Mouse (Mus musculus) limb, embryonic 15.5 days (tissue): ENCODE results near the gene Oxsr1. TPM values are rescaled to one million over a fixed set of nuclear protein-coding genes. Genes with fewer than 3 reads are reported as not detected.

ENCODE experiments used
- ATAC-seq: fragments of 200-750 bp; cut with Nextera tagmentation; 2 replicates; pipeline ENCODE4 v1.8.0; 2017; ENCODE audit warnings: low read depth, moderate TSS enrichment; ENCODE audit not compliant: insufficient number of reproducible peaks, low FRiP score, low TSS enrichment
- H3K27ac ChIP-seq: fragments of 300-500 bp; sonication (generic); 2 replicates; pipeline ENCODE4 v1.5.1; 2015; ENCODE audit warnings: moderate library complexity, mild to moderate bottlenecking, inconsistent platforms
- H3K27me3 ChIP-seq: fragments of 300-500 bp; sonication (generic); 2 replicates; pipeline ENCODE4 v1.6.1; 2015; ENCODE audit warnings: inconsistent platforms
- H3K36me3 ChIP-seq: fragments of 300-500 bp; sonication (generic); 2 replicates; pipeline ENCODE4 v1.6.1; 2015; ENCODE audit warnings: inconsistent platforms
- H3K4me1 ChIP-seq: fragments of 300-500 bp; sonication (generic); 2 replicates; pipeline ENCODE4 v1.6.1; 2015; ENCODE audit warnings: inconsistent platforms
- H3K4me2 ChIP-seq: fragments of 300-500 bp; sonication (generic); 2 replicates; pipeline ENCODE4 v1.6.1; 2015; ENCODE audit warnings: mild to moderate bottlenecking, inconsistent platforms
- H3K4me3 ChIP-seq: fragments of 300-500 bp; sonication (generic); 2 replicates; pipeline ENCODE4 v1.5.1; 2015; ENCODE audit warnings: mild to moderate bottlenecking, inconsistent platforms
- H3K9ac ChIP-seq: fragments of 300-500 bp; sonication (generic); 2 replicates; pipeline ENCODE4 v1.6.1; 2015; ENCODE audit warnings: inconsistent platforms
- H3K9me3 ChIP-seq: fragments of 300-500 bp; sonication (generic); 2 replicates; pipeline ENCODE4 v1.6.1; 2016; ENCODE audit warnings: inconsistent platforms
- WGBS: fragments of 180-500 bp; shearing (Covaris S2); methylation state at CpG from one replicate; pipeline ENCODE4 v1.1.7; 2015; 5-methylcytosine and 5-hydroxymethylcytosine counted together
- polyA plus RNA-seq: library from polyadenylated mRNA; unstranded; fragments of >200 nt; fragmentation: Nextera tagmentation; extraction: Ambion mirVana; gene quantifications from 2 replicates; pipeline ENCODE4 v1.2.1, GENCODE M21; 2015

Gene Oxsr1
- polyA plus RNA-seq, 1 experiment from 2014 or later, result 11.5 TPM

DNA sequence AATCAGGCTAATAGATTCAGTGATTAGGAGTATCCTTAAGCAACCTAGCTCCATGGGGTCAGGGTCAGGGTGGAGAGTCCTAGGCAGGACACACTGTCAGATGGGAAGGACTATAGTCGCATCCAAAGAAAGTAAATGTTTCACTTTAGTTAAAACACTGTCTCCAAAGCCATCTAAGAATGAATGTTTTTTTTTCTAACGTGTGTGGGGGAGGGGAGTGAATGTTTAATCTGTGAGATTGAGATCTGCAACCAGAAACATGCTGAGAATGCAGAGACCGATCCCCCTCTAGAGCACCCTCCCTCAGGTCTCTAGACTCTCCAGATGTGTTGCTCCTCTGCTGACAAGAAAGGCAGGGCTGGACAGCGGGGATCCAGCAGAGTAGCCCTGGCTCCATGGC lies 115.1 kb downstream of the Oxsr1 start:
- 63% methylated on average over 4 of the region's 4 CpGs for WGBS
- ATAC-seq, result no peak

DNA sequence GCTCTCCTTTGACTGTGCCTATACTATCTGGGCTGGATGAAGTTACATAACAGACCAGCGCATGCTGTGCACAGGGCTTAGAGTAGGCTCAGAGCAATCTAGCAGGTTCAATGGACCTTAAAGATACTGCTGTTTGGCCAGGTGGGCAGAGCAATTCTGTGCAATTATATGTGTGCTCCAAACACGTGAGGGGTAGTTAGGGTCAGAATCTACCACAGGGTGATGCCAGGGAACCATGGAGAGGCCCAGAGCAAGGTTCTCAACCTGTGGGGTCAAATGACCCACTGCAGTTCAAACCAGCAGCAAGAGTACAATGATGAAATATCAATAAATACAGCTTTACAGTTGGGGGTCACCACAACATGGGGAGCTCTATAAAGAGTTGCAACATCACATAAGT lies 115.6 kb downstream of the Oxsr1 start:
- 80% methylated on average over 2 of the region's 2 CpGs for WGBS
- no peak overlapping the region for H3K27ac ChIP-seq
- no peaks in the 10 kb centered on the region for H3K4me1 ChIP-seq
- H3K27me3 ChIP-seq, result no peaks in the 10 kb centered on the region
- no peak overlapping the region for H3K4me3 ChIP-seq
- no peaks in the 10 kb centered on the region for H3K36me3 ChIP-seq
- no peak for ATAC-seq
- H3K4me2 ChIP-seq, result no peak overlapping the region
- no peak overlapping the region for H3K9ac ChIP-seq
- no peaks in the 10 kb centered on the region for H3K9me3 ChIP-seq

More for the DNA sequence above, 115.1 kb downstream of the Oxsr1 start:
- no peak overlapping the region for H3K4me3 ChIP-seq
- H3K9me3 ChIP-seq, result no peaks in the 10 kb centered on the region
- H3K27me3 ChIP-seq, result no peaks in the 10 kb centered on the region
- H3K27ac ChIP-seq, result no peak overlapping the region
- no peak overlapping the region for H3K9ac ChIP-seq
- H3K4me1 ChIP-seq, result no peaks in the 10 kb centered on the region
- H3K4me2 ChIP-seq, result no peak overlapping the region
- H3K36me3 ChIP-seq, result no peaks in the 10 kb centered on the region

DNA sequence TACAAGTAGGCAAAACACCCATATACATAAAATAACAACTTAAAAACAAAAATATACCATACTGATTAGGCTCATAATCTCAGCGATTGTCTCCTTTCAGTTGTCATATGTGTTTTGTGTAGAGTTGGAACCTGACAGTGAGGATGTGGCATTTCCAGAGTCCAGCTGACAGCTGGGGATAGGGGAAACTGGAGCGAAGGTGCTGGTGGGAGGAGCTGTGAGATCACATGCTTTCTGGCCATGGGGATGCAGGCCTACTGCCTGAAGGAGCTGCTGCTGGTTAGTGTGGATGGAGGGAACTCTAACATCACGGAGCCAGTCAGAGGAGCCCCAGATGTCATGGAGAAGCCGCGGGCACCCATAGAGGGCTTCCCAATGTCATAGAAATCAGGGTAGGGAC lies 116.5 kb downstream of the Oxsr1 start:
- 87% methylated on average over 5 of the region's 5 CpGs for WGBS
- Histone ChIP-seq H3K9me3 (no peaks in the 10 kb centered on the region), H3K27me3 (no peaks in the 10 kb centered on the region), H3K27ac (no peak overlapping the region), H3K4me1 (no peaks in the 10 kb centered on the region), H3K36me3 (no peaks in the 10 kb centered on the region), H3K9ac (no peak overlapping the region), H3K4me3 (no peak overlapping the region), H3K4me2 (no peak overlapping the region)
- no peak for ATAC-seq

DNA sequence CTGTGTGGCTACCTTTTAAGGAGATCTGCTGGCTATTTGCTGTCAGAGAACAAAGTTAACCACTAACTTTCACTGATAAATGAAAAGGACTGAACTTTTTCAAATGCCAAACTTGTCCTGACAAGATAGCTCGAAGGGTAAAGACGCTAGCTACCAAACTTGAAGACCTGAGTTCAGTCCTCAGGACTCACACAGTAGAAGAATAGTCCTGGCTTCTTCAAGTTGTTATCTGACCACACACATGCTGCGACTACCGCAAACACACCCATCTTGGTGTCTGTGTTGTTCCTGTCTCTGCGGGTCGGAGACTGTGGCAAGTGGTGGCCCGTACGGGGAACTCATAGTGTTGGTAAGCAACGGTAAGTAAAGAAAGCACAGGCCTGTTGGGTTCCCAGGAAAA lies 118.6 kb downstream of the Oxsr1 start:
- Histone ChIP-seq H3K27me3 (no peaks in the 10 kb centered on the region), H3K4me1 (no peaks in the 10 kb centered on the region), H3K9ac (no peak overlapping the region), H3K27ac (no peak overlapping the region), H3K4me2 (no peak overlapping the region), H3K9me3 (no peaks in the 10 kb centered on the region), H3K36me3 (no peaks in the 10 kb centered on the region), H3K4me3 (no peak overlapping the region)
- WGBS, result 96% methylated on average over 9 of the region's 9 CpGs
- ATAC-seq, result no peak

DNA sequence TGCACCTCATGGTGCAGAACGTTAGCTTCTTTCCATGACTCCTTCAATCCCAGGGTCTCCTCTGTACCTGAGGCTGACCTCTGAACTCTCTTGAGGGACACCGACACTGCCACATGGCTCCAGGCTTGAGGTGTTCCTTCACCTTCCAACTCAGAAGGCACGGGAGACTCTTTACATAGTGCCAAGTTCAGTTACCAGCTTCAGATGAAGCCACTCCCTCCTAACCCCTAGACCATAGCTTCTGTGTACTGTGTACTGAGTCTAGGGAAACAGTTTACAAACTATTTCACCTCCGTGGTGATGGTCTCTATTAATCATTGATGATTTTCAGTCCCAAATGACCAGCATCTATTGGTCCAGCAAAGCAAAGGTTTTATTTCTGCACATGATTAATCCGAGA lies 120.6 kb downstream of the Oxsr1 start:
- WGBS, result 85% methylated on average over 5 of the region's 5 CpGs
- Histone ChIP-seq H3K27ac (no peak overlapping the region), H3K4me2 (no peak overlapping the region), H3K27me3 (no peaks in the 10 kb centered on the region), H3K4me3 (no peak overlapping the region), H3K9ac (no peak overlapping the region), H3K4me1 (no peaks in the 10 kb centered on the region), H3K36me3 (no peaks in the 10 kb centered on the region), H3K9me3 (no peaks in the 10 kb centered on the region)
- no peak for ATAC-seq

DNA sequence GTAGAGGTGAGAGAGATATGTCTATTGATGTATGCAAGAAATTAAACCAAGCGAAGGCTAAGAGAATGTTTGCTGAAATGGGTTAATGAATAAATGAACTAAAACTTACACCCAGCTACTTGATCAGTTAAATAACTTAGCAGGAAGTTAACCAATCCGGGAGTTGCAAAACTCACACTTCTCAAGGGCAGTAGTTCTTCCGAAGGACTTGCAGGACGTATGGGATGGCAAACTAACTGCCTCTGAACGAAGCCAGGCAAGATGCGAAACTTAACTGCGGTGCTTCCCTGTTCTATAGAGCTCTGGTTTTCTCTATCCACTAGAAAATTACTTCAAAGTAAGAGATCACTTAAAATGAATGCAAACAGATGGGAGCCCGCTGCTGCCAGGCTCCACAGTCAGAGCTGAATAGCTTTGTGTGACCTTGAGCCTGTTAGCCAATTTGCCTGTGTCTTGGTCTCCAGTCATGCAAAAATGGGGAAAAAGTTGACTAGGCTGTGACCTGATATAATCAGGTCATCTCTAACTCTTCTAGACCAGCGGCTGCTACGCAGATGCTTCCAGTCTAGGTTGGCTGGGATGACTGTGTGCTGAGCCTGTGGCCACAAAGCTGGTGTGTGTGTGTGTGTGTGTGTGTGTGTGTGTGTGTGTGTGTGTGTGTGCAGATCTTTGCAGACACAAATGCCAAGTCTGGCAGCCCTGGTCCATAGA lies 122.9 kb downstream of the Oxsr1 start:
- Histone ChIP-seq H3K27me3 (no peaks in the 10 kb centered on the region), H3K27ac (no peak overlapping the region), H3K4me3 (no peak overlapping the region), H3K9ac (no peak overlapping the region), H3K36me3 (no peaks in the 10 kb centered on the region), H3K9me3 (no peaks in the 10 kb centered on the region), H3K4me1 (no peaks in the 10 kb centered on the region), H3K4me2 (no peak overlapping the region)
- no peak for ATAC-seq
- 69% methylated on average over 10 of the region's 10 CpGs for WGBS

DNA sequence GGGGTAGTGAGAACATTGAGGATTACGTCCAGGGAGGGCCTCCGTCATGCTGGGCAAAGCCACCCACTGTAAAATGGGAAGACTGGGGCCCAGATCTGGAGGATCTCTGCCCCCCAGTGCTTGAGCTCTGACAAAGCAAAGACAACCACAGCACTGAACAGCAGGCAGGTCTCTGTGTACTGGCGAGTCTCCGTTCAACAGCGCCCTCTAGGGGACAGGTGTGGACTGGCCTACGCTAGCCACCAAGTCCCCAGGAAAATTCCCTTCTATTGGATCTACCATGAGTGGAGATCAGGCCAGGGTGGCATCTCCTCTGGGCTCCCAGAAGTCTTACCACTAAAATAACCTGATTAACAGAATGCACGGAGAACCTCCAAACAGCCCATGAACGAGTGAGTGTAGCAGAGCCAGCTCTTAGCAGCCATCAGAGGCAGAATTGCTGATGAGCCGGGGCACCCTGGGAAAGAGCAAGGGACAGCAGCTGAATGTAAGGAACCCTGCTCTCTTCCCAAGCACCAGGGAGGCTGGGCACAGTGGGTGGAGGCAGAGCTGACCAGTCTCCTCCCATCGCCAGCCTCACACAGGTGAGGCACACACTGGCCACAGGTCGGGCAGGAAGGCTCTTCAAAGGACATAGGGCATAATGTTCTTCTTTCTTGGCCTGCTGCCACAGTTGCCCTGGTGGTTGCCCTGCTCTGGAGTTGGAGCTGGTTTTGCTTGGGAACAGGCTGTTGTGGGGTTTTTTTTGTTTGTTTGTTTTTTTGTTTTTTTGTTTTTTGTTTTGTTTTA lies 129.8 kb downstream of the Oxsr1 start:
- WGBS, result 36% methylated on average over 11 of the region's 11 CpGs
- H3K9me3 ChIP-seq, result no peaks in the 10 kb centered on the region
- no peak overlapping the region for H3K27ac ChIP-seq
- 0 out of 2 replicates have a peak, but pooled peaks have one; percentile 32 for ATAC-seq
- no peaks in the 10 kb centered on the region for H3K4me1 ChIP-seq
- H3K27me3 ChIP-seq, result no peaks in the 10 kb centered on the region
- H3K36me3 ChIP-seq, result no peaks in the 10 kb centered on the region
- no peak overlapping the region for H3K4me3 ChIP-seq
- H3K9ac ChIP-seq, result no peak overlapping the region
- no peak overlapping the region for H3K4me2 ChIP-seq

Other genes starting within 250 kb of the Oxsr1 start
- gene Plcd1, start 228.9 kb downstream of the Oxsr1 start, polyA plus RNA-seq, result 55.5 and 57.7 TPM in 2 replicates
- gene Dlec1, start 219.9 kb downstream of the Oxsr1 start, polyA plus RNA-seq, result 0.38 and 0.46 TPM in 2 replicates
- gene Acaa1b, start 165.3 kb downstream of the Oxsr1 start, polyA plus RNA-seq, result 1.7 and 2.4 TPM in 2 replicates
- gene Gm47289, start 163.3 kb downstream of the Oxsr1 start, polyA plus RNA-seq, result not detected in 2 replicates
- not detected in 2 replicates for gene Slc22a13, start 113.3 kb downstream of the Oxsr1 start, polyA plus RNA-seq
- 112 and 121 TPM in 2 replicates for gene Acaa1a, start 17.2 kb upstream of the Oxsr1 start, polyA plus RNA-seq
- gene Myd88, start 19.0 kb upstream of the Oxsr1 start, polyA plus RNA-seq, result 32.7 and 38.2 TPM in 2 replicates
- 4.2 and 5.8 TPM in 2 replicates for gene Xylb, start 35.0 kb upstream of the Oxsr1 start, polyA plus RNA-seq
- 0.24 TPM in 1 of 2 replicates, not detected in the other for gene Slc22a14, start 43.1 kb upstream of the Oxsr1 start, polyA plus RNA-seq
- gene Acvr2b, start 79.7 kb upstream of the Oxsr1 start, polyA plus RNA-seq, result 14.9 TPM in 2 replicates
- gene Exog, start 122.5 kb upstream of the Oxsr1 start, polyA plus RNA-seq, result 25.2 and 28.4 TPM in 2 replicates